Mouse (Mus musculus) CH12.LX (cell line): ENCODE measurements around the gene Kri1.

ENCODE experiments used
- EP300 ChIP-seq: IDR thresholded peaks from 2 replicates; pipeline ENCODE4 v1.6.1; 2011; ENCODE audit warnings: low read length, improper control_type of control experiment
- ETS1 ChIP-seq: conservative IDR thresholded peaks from 2 replicates; pipeline ENCODE4 v1.6.1; 2012; ENCODE audit warnings: low read depth, mild to moderate bottlenecking, inconsistent platforms, low read length, improper control_type of control experiment, moderate library complexity
- POLR2AphosphoS2 ChIP-seq: IDR thresholded peaks from 2 replicates; pipeline ENCODE4 v1.6.1; 2011; ENCODE audit warnings: low read depth, low read length, improper control_type of control experiment

DNA sequence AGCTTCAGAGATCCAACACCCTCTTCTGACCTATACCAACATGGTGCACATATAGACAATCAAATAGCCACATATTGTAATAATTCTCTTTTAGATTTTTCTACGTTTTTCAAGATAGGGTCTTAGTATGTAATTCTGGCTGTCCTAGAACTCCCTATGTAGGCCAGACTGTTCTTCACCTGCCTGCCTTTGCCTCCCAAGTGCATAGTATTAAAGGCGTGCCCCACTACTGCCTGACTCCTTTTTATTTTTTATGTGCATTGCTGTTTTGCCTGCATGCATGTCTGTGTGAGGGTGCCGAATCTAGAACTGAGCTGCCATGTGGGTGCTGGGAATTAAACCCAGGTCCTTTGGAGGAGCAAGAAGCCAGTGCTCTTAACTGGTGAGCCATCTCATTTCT is 4.5 kb upstream of the Kri1 start:
- TF ChIP-seq POLR2AphosphoS2 = no peak
- TF ChIP-seq EP300 = no peak
- TF ChIP-seq ETS1 = no peak
